Mouse (Mus musculus) lung, postnatal 25 days (tissue): ENCODE data around the gene Cnp.
A peak's percentile ranks its signal among the peaks of the same experiment; 100 is the strongest.
"Not testable (repeated sequence)": the region's sequence is repeated elsewhere in the genome, so short reads cannot be mapped to it uniquely, and the experiment has no call there.

Source experiments
- DNase-seq: peaks from one replicate; pipeline ENCODE4 v3.0.0; 2022; ENCODE audit warnings: low spot score

The Cnp gene

DNA sequence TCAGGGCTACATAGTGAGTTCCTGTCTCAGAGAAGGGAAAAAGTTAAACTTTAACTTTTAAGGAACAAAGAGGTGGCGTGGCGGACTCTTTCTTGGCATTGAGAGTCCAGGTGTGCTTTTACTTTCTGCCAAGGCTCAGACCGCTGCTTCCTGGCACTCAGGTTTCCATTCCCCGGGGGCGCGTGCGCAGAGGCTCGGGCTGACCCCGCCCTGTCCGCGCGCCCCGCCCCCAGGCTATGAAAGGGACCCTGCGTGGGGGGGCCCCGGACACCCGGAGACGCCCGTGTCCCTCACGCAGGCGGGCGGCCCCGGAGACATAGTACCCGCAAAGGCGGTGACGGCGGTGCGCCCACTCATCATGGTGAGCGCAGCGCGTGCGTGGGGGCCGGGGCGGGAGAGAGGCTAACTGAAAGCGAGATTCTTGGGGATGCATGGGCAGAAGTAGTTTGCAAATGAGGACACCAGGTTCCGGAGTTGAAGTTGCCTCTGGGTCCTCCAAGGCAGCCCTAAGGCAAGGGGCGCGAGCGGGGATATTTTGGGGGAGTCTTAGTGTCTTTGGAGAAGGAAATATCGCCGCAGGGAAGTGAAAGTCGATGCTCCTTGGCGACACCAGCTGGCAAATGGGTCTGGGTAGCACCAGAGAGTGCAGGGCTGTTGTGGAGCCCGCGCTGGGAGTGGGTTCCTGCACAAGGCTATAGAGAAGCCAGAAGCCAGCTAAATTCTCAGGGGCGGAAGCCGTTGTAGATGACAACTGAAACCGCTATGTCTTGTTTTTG, at the start of gene Cnp:
Gene Cnp (plus strand): TSS at position 197 of the 776 bp plus-strand sequence.
- DNase-seq, result peak; percentile 82

DNA sequence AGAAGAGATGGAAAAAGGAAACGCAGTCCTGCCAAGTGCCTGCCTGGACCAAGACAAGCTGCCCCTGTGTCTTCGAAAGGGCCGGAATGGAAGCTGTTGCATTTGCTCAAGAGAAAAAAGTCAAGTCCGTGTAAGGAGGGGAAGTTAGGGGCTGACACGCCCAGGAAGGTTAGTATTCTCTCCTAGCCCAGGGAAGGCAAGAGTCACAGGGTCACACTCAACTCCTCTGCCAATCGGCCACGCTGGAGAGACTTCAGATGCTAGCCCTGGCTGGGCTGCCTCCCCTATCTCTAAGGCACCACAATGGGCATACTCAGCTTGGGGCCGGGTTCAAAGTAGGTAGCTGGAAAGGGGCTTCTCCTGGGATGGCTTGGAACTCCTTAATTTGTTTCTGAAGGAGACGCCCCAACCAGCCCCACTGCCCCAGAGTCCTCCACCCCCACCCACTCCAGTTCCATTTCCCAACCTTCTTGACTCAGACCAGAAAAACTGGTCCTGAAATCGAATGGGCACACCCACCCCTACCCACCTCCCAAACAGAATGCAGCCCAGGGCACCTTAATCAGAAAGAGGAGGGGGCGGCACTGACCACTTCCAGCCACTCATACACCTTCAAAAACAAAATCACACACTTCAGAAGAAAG, 49.6 kb upstream of the Cnp start:
- peak; percentile 57 for DNase-seq

DNA sequence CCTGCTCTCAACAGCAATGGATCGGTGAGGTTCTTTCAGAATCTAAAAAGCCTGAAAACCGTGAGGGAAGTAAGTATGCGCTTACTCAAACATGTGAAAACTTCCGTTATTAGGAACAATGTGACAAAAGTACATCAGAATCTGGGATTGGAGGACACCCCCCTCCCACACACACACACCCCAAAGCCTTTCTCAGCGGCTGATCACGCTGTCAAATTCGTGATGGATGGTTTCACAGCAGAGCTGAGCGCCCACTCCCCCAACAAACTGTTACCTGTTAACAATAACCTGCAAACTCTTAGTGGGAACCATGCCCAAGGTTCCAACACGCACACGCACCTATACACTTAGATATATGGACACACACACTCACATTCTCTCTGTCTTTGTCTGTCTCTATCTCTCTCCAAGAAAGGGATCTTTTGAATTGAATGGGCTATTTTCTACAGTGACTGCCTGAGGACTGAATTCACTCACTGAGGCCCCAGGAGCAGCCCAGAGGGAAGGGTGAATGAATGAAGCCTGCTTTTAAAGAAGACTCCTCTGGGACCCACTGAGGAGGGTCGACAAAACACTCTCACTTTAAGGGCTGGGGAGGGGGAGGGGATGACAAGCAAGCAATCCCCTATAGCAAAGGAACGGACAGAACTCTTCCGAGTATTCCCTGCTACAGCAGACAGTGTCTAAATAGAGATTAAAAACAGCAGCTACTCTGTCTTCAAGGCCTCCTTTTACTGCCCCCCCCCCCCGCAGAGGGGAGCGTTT, 48.5 kb upstream of the Cnp start:
- DNase-seq, result no peak

DNA sequence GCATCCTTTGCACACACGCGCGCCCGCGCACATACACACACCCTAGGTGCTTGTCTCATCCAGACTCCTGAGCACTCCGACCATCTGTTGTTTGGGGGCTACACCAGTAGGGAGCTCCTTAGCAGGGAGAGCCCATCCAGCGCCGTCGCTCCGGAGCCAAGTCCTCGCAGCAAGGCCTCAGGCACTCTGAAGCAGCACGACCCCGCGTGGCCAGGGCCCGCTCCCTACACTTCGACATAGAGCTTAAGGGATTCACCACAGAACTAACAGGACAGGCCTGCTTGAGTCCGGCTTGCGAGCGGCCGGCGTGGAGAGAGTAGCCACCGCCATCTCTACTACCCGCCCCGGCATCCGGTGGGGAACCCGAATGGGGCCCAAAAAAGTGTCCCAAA, 47.6 kb upstream of the Cnp start:
- peak; percentile 64 for DNase-seq

DNA sequence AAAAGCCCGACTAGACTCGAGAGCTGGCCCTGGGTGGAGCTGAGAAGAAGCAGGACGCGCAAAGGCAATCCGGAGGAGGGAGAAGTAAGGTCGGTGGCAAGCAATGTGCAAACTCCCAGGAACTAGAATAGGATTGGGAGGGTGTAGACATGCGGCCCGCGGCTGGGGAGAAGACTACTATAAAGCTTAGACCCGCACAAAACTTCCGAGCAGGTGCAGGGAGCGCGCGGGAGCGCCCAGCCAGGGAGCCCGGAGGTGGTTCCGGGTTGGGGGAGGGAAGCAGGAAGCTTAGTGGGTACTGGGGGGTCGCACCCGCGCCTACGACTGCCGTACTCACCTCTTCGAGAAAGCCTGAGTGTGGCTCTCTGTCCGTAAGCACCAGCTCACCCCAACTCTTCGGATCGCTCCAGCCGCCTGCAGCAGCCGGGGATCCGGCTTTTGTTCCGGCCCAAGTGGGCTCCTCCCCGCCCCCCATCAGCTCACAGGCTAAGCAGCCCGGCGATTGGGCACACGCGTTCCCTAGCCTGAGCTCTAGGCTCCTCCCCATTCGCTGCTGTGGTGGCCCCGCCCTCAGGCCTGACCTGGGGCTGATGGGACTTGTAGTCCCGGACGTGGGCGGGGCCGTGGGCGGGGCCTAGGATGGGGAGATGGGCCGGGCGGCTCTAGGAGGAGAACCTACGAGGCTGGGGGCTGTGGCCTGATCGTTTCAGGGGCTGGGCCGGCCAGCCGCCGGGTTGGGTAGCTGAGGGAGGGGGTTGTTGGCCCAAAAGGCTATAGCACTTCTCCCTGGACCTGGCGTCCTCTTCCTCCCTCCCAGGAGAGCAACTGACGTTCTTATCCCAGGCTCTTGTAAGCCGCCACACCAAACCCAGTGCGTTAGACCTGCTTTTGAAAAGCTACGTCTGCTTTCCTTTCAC, 47.0 kb upstream of the Cnp start, which contains the start of gene Acly:
Gene Acly (minus strand): TSS at position 543 of the 917 bp plus-strand sequence.
- DNase-seq, result peak; percentile 99

DNA sequence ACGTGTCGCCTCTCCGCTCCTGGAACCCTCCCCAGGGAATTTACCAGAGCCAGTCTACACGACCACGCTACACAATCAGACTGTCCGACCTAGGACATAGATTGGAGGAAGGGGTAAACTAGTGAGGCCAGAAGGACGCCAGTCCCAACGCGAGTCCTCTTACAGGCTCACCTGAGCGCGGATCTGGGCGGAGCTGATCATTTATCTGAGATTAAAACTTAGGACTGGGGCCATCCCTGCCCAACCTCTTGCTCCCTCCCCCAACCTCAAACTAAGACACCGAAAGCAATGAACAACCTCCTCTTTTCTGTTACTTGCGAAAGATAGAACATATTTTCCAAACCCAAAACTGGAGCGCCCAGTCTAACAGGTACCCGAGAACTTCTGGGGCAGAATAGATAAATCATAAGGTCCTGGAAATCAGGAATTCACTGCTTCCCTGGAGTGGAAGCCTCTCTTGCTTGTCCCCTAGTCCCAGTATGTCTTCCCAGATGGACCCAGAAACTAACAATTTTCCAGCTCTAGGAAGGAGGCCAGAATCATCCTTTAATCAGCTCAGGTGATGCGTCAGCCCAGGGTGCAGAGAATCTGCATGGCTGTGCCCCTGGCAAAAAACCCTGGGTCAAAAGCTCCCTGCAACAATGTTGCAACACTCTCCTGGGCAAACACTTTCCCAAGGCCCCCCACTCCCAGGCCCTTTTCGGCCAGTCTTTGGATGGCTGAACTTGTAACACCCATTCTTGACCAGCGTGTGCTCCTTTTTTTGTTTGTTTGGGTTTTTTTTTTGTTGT, 46.1 kb upstream of the Cnp start:
- DNase-seq, result no peak

DNA sequence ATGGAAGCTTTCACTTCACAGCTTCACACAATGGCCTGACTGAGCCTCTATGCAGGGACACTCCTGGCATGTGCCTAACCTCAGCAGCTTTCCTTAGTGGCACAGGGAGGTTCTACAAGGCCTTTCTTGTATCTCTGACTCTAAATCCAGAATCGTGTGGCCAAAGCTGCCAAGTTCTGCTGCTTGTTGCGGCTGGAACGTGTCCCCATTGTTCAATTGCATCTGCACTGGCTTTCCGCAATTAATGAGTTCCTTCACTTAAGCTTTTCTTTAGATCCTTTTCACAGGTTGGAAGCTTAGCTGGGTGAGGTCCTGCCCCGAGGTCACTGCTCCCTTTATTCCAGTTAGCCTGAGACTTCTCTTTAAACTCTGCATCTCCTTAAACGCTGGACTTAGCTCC, 40.8 kb upstream of the Cnp start:
- DNase-seq, result no peak

DNA sequence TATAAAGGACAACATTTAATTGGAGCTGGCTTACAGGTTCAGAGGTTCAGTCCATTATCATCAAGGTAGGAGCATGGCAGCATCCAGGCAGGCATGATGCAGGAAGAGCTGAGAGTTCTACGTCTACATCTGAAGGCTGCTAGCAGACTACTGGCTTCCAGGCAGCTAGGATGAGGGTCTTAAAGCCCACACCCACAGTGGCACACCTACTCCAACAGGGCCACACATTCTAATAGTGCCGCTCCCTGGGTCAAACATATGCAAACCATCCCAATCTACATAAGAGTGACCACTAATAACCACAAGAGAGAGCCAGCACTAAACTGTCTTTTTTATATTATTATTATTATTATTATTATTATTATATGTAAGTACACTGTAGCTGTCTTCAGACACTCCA, 40.3 kb upstream of the Cnp start:
- DNase-seq, result not testable (repeated sequence)

DNA sequence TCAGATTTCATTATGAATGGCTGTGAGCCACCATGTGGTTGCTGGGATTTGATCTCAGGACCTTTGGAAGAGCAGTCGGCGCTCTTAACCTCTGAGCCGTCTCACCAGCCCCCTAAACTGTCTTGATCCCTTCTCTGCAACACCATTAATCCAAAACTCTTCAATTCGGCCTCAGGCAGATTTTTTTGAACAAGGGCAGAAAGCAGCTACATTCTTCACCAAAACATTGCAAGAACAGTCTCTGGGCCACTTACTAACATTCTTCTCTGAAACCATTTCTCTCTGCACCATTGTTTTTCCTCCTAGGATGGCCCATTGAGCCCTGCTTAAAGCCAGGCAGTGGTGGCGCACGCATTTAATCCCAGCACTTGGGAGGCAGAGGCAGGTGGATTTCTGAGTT, 39.9 kb upstream of the Cnp start:
- DNase-seq, result not testable (repeated sequence)

DNA sequence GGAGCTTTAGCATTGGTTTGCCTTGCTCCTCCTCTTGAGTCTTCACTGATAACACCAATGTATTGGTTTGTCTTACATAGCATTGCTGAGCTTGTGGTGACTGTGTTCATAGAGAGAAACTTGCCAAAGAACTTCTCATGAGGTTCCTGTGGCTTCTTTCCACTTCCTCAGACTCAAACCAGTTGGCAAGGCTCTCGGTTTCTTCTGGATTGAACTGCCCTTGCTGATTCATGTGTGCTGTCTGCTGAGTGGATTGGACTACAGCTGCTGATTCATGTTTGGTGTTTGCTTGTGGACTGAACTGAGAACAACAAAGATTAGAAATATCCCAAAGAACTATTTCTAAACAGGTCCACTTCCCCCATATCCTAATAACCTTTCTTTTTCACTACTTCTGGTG, 38.7 kb upstream of the Cnp start:
- no peak for DNase-seq

DNA sequence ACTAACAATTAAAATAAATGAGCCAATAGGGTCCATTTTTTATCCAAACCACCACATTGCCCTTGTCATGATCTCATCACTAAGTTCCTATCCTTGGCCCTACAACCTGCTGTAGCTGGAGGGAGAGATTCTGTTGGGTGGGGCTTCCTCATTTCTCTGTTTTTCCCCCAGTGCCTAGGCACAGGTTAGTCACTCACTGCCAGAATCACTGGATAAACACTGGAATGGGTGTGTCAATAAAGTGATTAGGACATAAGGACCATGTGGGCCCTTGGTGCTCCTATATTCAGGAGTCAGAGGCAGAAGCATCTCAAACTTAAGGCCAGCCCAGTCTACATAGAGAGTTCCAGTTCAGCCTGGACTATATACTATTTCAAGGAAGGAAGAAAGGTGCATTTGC, 38.2 kb upstream of the Cnp start:
- DNase-seq, result no peak

DNA sequence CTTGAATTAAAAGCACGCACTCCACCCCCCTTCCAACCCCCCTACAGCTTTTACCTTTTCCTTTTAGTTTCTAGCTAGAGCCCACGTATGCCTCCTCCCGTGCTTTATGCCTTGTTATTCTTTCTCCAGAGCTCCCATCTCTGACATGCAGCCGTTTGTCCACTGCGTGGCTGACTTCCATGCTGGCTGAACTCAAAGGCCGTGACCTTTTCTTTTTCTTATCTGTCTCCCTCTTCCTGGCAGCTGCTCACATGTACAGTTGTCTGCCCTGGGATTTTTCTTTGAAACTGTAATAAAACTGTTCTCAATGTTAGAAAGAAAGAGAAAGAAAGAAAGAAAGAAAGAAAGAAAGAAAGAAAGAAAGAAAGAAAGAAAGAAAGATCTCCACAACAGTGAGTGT, 33.7 kb upstream of the Cnp start:
- DNase-seq, result no peak

DNA sequence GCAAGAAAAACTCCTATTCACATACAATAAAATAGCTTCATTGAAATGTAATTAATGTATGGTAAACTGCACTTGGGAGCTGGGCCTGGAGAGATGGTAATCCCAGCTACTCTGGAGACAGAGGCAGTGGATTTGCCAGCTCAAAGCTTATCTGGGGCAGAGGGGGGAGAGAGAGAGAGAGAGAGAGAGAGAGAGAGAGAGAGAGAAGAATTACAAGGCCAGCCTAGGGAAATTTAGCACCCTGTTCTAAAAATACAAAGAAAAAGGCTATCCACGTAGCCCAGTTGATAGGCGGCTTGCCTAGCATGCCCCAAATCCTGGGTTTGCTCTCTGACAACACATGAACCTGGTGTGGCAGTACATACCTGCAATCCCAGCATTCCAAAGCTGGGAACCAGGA, 33.1 kb upstream of the Cnp start:
- DNase-seq, result no peak

DNA sequence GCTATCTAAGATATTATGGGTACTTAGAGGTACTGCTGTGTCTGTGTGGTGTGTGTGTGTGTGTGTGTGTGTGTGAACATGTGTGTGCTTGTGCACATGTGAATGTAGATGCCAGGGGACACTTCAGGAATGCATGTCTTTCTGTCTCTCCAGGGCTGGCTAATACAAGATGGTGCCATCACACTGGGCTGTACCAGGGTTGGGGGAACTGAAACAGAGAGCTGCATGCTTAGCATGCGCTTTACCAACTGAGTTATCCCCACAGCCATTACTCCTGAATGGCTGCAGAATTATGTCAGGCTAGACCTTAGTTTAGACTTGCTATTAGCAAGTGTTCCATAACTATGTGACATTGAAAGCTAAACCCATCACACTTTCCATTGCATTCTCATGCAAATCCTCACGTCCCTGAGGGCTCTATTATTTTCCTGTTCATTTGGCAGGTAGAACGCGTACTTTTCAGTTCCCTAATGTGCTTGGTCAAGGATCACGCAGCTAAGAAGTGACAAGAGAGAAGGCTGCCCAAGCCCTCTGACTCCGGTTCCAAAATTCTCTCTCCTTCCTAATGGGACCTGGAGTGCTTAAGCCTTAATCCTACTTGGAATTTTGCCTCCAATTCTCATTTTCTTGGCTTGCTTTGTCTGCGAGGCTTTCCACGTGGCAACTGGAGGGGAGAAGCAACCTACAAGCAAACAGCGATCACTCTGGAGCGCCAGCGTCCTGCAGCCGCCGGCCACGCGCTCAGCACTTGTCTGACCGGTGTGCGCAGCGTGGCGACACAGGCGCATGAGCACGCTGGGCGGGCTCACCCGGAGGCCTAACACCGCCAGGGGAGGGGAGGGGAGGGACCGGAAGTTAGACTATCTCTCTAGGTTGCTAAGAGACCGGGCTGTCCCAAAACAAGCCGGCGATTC, 29.6 kb upstream of the Cnp start, which contains the start of gene Ttc25:
Gene Ttc25 (plus strand): TSS at position 776 of the 914 bp plus-strand sequence.
- peak; percentile 94 for DNase-seq

DNA sequence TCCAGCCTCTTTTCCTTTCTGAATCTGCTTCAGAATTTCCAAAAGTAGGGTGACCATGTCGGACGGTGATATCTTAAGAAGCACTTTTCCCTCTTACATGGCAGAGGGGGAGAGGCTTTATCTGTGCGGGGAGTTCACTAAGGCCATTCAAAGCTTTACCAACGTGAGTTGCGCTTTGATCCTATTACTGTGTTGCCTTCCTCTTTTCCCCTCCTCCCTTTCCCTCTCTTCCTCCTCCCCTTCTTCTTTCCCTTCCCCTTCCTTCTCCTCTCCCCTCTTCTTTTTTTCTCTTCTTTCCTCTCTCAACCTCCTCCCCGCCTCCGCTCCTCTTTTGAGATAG, 29.0 kb upstream of the Cnp start:
- DNase-seq, result no peak

DNA sequence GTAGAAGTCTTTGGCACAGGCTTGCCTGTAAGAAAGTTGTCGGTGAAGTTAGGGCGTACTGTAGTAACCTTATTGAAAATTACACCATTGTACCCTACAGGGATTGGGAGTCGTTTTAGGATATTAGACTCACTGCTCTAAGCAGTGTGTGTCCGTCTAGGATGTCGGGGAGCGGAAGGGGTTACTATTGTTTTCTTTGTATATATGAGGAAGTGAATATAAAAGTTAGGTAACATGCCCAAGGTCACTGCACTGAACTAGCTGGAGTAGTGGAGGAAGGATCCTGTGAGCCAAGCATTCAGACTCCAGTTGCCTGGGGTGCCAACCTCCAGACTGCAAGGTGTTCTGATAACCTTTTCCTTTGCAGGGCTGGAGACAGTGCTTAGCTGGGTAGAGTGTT, 27.7 kb upstream of the Cnp start:
- no peak for DNase-seq

DNA sequence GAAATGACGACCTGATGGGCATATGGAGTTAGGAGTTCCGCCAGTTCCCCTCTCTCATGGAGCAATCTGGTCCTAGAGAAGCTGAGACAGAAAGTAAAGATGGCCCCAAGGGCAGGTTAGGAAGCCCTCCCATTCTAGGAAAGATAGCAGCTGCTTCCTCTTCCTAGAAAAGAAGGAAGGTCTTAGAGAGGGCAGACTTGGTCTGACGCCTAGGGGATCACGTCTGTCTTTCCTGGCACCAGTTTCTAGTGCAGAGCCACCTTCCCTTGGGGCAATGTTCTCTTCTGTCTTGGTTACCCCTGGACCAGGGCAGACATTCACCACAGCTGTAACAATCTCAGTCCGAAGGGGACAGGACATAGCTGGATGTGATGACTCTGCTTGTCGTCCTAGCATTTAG, 26.6 kb upstream of the Cnp start:
- DNase-seq, result no peak

DNA sequence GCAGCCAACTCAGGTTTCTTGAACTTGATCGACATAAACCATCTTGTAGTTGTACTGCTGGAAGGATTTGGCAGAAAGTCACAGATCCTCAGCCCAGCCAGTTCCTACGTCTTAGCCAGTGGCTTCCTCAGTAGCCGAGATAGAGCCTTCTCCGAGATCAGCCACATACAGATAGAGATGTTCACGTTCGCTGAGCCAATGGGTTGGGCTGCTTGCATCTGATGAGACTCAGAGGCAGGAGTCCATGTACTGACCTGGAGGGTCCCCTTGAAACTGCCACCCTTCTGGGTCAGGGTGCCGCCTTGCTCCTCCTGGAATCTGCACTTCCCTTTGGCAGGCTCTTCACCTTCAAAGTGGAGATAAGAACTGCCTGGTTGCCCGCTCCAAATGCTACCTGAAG, 25.2 kb upstream of the Cnp start:
- no peak for DNase-seq

DNA sequence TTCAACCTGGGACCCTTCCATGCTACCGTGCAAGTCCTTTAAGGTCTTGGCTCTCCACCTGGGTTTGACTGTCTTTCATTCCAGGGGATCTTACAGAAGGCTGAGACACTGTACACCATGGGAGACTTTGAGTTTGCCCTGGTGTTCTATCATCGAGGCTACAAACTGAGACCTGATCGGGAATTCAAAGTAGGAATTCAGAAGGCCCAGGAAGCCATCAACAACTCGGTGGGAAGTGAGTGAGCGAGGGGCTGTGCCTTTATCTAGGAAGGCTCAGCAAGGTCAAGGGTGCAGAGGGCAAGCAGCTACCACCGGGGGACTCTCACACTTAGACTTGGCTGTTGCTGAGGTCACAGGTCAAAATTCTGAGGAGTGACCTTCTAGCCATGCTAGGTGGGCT, 24.6 kb upstream of the Cnp start:
- no peak for DNase-seq

DNA sequence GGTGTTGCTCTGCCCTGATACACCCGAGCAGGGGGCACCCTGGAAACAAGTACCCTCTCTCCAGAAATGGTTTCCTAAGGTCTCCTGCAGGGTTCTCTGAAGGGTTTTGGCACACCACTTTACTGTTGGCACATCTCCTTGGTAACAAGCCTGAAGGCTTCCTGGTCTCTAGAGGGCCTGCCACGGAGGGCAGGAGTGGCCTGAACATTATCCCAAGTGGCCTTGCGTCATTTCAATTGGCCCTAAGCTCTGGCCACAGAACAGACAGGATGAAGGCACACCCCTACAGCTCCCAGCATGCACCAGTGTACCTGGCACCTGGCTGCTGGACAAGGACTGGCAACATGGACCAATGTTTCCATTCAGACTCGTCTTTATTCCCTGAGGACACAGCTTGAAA, 21.9 kb upstream of the Cnp start:
- peak; percentile 86 for DNase-seq
